Mouse (Mus musculus) heart, postnatal 0 days (tissue): ENCODE results near the gene Cdk13.

Experiments
- CTCF ChIP-seq: IDR thresholded peaks from 2 replicates; pipeline ENCODE4 v1.5.1; 2016; ENCODE audit warnings: antibody characterized with exemption, control low read depth, low read depth
- EP300 ChIP-seq: IDR thresholded peaks from 2 replicates; pipeline ENCODE4 v1.6.1; 2016; ENCODE audit warnings: antibody characterized with exemption, low read depth

- TF ChIP-seq CTCF, result no peak
- TF ChIP-seq EP300, result no peak
Observed at GRCm38 (mm10) chr13:17694414-17694813, 110.5 kb downstream of the Cdk13 start.
